Mouse (Mus musculus): Measurements from ENCODE around the gene Fpr2.
A peak's percentile ranks its signal among the peaks of the same experiment; 100 is the strongest.
"Not testable (repeated sequence)": the region's sequence is repeated elsewhere in the genome, so short reads cannot be mapped to it uniquely, and the experiment has no call there.

Gene Fpr2

GRCm38 (mm10) chr17:17887774-17888248 lies at the start of gene Fpr2, which contains the start of gene Fpr3:
Gene Fpr2, plus strand, starts transcription at chr17:17887824.
Gene Fpr3, plus strand, starts transcription at chr17:17887852.
- no peak for DNase-seq (ENCODE audit: low spot score in 2 of 2)

GRCm38 (mm10) chr17:17837919-17838701 lies 49.5 kb upstream of the Fpr2 start:
- DNase-seq (ENCODE audit: low spot score in 2 of 2) = peak; percentile 85 to 87

- no peak for DNase-seq (ENCODE audit: low spot score in 2 of 2)
Measured at GRCm38 (mm10) chr17:17839276-17839675, 48.3 kb upstream of the Fpr2 start.

GRCm38 (mm10) chr17:17840796-17841195 lies 46.8 kb upstream of the Fpr2 start:
- no peak for DNase-seq (ENCODE audit: low spot score in 2 of 2)

GRCm38 (mm10) chr17:17843534-17844261 lies 43.9 kb upstream of the Fpr2 start:
- no peak for DNase-seq (ENCODE audit: low spot score in 2 of 2)

GRCm38 (mm10) chr17:17844606-17845005 lies 43.0 kb upstream of the Fpr2 start:
- not testable (repeated sequence) for DNase-seq (ENCODE audit: low spot score in 2 of 2)

GRCm38 (mm10) chr17:17845187-17846027 lies 42.2 kb upstream of the Fpr2 start:
- DNase-seq (ENCODE audit: low spot score in 2 of 2) = no peak

GRCm38 (mm10) chr17:17848988-17849387 lies 38.6 kb upstream of the Fpr2 start:
- no peak for DNase-seq (ENCODE audit: low spot score in 2 of 2)

GRCm38 (mm10) chr17:17849906-17850712 lies 37.5 kb upstream of the Fpr2 start:
- DNase-seq (ENCODE audit: low spot score in 2 of 2) = no peak

- no peak for DNase-seq (ENCODE audit: low spot score in 2 of 2)
Measured at GRCm38 (mm10) chr17:17855064-17855838, 32.4 kb upstream of the Fpr2 start, which contains the start of gene Has1. Gene Has1, minus strand, starts transcription at chr17:17855205.

GRCm38 (mm10) chr17:17856612-17857011 lies 31.0 kb upstream of the Fpr2 start:
- DNase-seq (ENCODE audit: low spot score in 2 of 2) = no peak

- DNase-seq (ENCODE audit: low spot score in 2 of 2) = no peak
Measured at GRCm38 (mm10) chr17:17857446-17857845, 30.2 kb upstream of the Fpr2 start.

GRCm38 (mm10) chr17:17860110-17860509 lies 27.5 kb upstream of the Fpr2 start:
- DNase-seq (ENCODE audit: low spot score in 2 of 2) = no peak

GRCm38 (mm10) chr17:17862360-17862759 lies 25.3 kb upstream of the Fpr2 start:
- no peak for DNase-seq (ENCODE audit: low spot score in 2 of 2)

- no peak for DNase-seq (ENCODE audit: low spot score in 2 of 2)
Measured at GRCm38 (mm10) chr17:17865168-17865567, 22.5 kb upstream of the Fpr2 start.

GRCm38 (mm10) chr17:17866801-17867469 lies 20.7 kb upstream of the Fpr2 start:
- no peak for DNase-seq (ENCODE audit: low spot score in 2 of 2)

GRCm38 (mm10) chr17:17870892-17871550 lies 16.6 kb upstream of the Fpr2 start:
- DNase-seq (ENCODE audit: low spot score in 2 of 2) = no peak

- no peak for DNase-seq (ENCODE audit: low spot score in 2 of 2)
Measured at GRCm38 (mm10) chr17:17871697-17872096, 15.9 kb upstream of the Fpr2 start.

- DNase-seq (ENCODE audit: low spot score in 2 of 2) = no peak
Measured at GRCm38 (mm10) chr17:17879347-17879746, 8.3 kb upstream of the Fpr2 start.

Data from natural killer cell, adult 2 months (primary cell).